In genomic region chr14:57133161-57133661, GRCm38 (mm10) we compare ENCODE assay signal across 9 mouse cellular contexts. TPM values are rescaled to one million over a fixed set of nuclear protein-coding genes. Genes with fewer than 3 reads are reported as not detected.
DNase-seq lines count a peak whose midpoint lies in the region; ATAC-seq and TF ChIP-seq lines count a peak whose summit lies in the region.
"Had no signal": no experiment of that assay in that cellular context is flagged by ENCODE, and none has a peak within 500 bp of the region (broad histone marks: within the 10 kb centered on the region; RNA-seq: fewer than 3 reads in every experiment).

TSS of gene Gjb6 (minus strand) at chr14:57133611.

- no peak for TF ChIP-seq CTCF in lung, postnatal 0 days (IDR thresholded peaks at IDR 0.05)

- peak within 1 kb of the TSS; percentile 43 for H3K4me3 ChIP-seq in kidney, embryonic 16.5 days (ENCODE audit: low read length)
- peak within 1 kb of the TSS; percentile 36 for H3K4me3 ChIP-seq in embryonic facial prominence, embryonic 11.5 days (ENCODE audit: low read depth, low read length)
- H3K4me3 ChIP-seq in hindbrain, embryonic 15.5 days: peak within 1 kb of the TSS; percentile 43
- peak within 1 kb of the TSS; percentile 28 for H3K4me3 ChIP-seq in lung, postnatal 0 days (ENCODE audit: low read depth, low read length)
- peak within 1 kb of the TSS; percentile 41 for H3K4me3 ChIP-seq in stomach, embryonic 16.5 days (replicated peaks; ENCODE audit: low read length)

- no peaks in the 10 kb centered on the region for H3K36me3 ChIP-seq in kidney, embryonic 16.5 days (ENCODE audit: insufficient read depth, low read length)
- no peaks in the 10 kb centered on the region for H3K36me3 ChIP-seq in embryonic facial prominence, embryonic 11.5 days (replicated peaks; ENCODE audit: control insufficient read depth, insufficient read depth, low read depth, low read length)
- H3K36me3 ChIP-seq in hindbrain, embryonic 15.5 days: no peaks in the 10 kb centered on the region
- no peaks in the 10 kb centered on the region for H3K36me3 ChIP-seq in lung, postnatal 0 days (ENCODE audit: insufficient read depth, low read length)
- H3K36me3 ChIP-seq in stomach, embryonic 16.5 days (ENCODE audit: control insufficient read depth, insufficient read depth, low read length): no peaks in the 10 kb centered on the region

- peak; percentile 69 for ATAC-seq in kidney, embryonic 16.5 days (ENCODE audit: low FRiP score, low TSS enrichment)
- ATAC-seq in embryonic facial prominence, embryonic 11.5 days (replicated peaks; ENCODE audit: insufficient number of reproducible peaks, low FRiP score, low TSS enrichment, low read depth): no peak
- peak; percentile 81; the same call in 1 of the 2 replicates for ATAC-seq in hindbrain, embryonic 15.5 days (ENCODE audit: low FRiP score, low read depth)
- ATAC-seq in lung, postnatal 0 days: peak; percentile 69
- 0 out of 2 replicates have a peak, but pooled peaks have one; percentile 21 for ATAC-seq in stomach, embryonic 16.5 days (ENCODE audit: insufficient read depth, low FRiP score)

- H3K4me1 ChIP-seq in kidney, embryonic 16.5 days (ENCODE audit: insufficient read depth, low read length): peaks cover 5% of the 10 kb centered on the region; the same call in 1 of the 2 replicates
- peaks cover 4% of the 10 kb centered on the region for H3K4me1 ChIP-seq in embryonic facial prominence, embryonic 11.5 days (ENCODE audit: control insufficient read depth, insufficient read depth, low read length)
- peaks cover 14% of the 10 kb centered on the region for H3K4me1 ChIP-seq in hindbrain, embryonic 15.5 days (replicated peaks)
- no peaks in the 10 kb centered on the region for H3K4me1 ChIP-seq in lung, postnatal 0 days (ENCODE audit: insufficient read depth, low read depth, low read length)
- 0 out of 2 replicates have a peak, but pooled peaks cover 9% of the 10 kb centered on the region for H3K4me1 ChIP-seq in stomach, embryonic 16.5 days (ENCODE audit: control insufficient read depth, insufficient read depth, low read length)

- H3K4me2 ChIP-seq in kidney, embryonic 16.5 days (replicated peaks; ENCODE audit: low read depth, low read length): peak within 1 kb of the TSS; percentile 74
- H3K4me2 ChIP-seq in embryonic facial prominence, embryonic 11.5 days (ENCODE audit: low read depth, low read length): peak within 1 kb of the TSS; percentile 76
- H3K4me2 ChIP-seq in hindbrain, embryonic 15.5 days: peak within 1 kb of the TSS; percentile 90
- H3K4me2 ChIP-seq in lung, postnatal 0 days (replicated peaks; ENCODE audit: low read depth, low read length): peak within 1 kb of the TSS; percentile 52
- H3K4me2 ChIP-seq in stomach, embryonic 16.5 days (ENCODE audit: low read depth, low read length): peak within 1 kb of the TSS; percentile 60

- TF ChIP-seq EP300 in lung, postnatal 0 days (IDR thresholded peaks at IDR 0.05): no peak

- no peaks in the 10 kb centered on the region for H3K9me3 ChIP-seq in kidney, embryonic 16.5 days (ENCODE audit: low read length)
- H3K9me3 ChIP-seq in embryonic facial prominence, embryonic 11.5 days (replicated peaks; ENCODE audit: control insufficient read depth, low read length): no peaks in the 10 kb centered on the region
- no peaks in the 10 kb centered on the region for H3K9me3 ChIP-seq in hindbrain, embryonic 15.5 days
- H3K9me3 ChIP-seq in lung, postnatal 0 days (ENCODE audit: low read length): no peaks in the 10 kb centered on the region
- H3K9me3 ChIP-seq in stomach, embryonic 16.5 days (replicated peaks; ENCODE audit: control insufficient read depth, low read length): no peaks in the 10 kb centered on the region

- H3K27ac ChIP-seq in kidney, embryonic 16.5 days (ENCODE audit: low read length): no peak within 1 kb of the TSS
- H3K27ac ChIP-seq in embryonic facial prominence, embryonic 11.5 days (replicated peaks; ENCODE audit: low read depth, low read length): no peak within 1 kb of the TSS
- H3K27ac ChIP-seq in hindbrain, embryonic 15.5 days (replicated peaks): no peak within 1 kb of the TSS
- no peak within 1 kb of the TSS for H3K27ac ChIP-seq in lung, postnatal 0 days (ENCODE audit: low read length)
- H3K27ac ChIP-seq in stomach, embryonic 16.5 days (ENCODE audit: low read length): no peak within 1 kb of the TSS

- 3% methylated on average over 33 of the region's 33 CpGs for WGBS in kidney, embryonic 16.5 days
- 1% methylated on average over 32 of the region's 33 CpGs for WGBS in embryonic facial prominence, embryonic 11.5 days
- WGBS in hindbrain, embryonic 15.5 days: 3% methylated on average over 32 of the region's 33 CpGs
- 4% methylated on average over 29 of the region's 33 CpGs for WGBS in lung, postnatal 0 days
- 3% methylated on average over 33 of the region's 33 CpGs for WGBS in stomach, embryonic 16.5 days

- H3K27me3 ChIP-seq in kidney, embryonic 16.5 days (ENCODE audit: insufficient read depth, low read length): peaks cover 23% of the 10 kb centered on the region
- peaks cover 17% of the 10 kb centered on the region for H3K27me3 ChIP-seq in embryonic facial prominence, embryonic 11.5 days (ENCODE audit: control insufficient read depth, insufficient read depth, low read length)
- H3K27me3 ChIP-seq in hindbrain, embryonic 15.5 days: peaks cover 46% of the 10 kb centered on the region
- H3K27me3 ChIP-seq in lung, postnatal 0 days (replicated peaks; ENCODE audit: insufficient read depth, low read length): peaks cover 13% of the 10 kb centered on the region; the same call in 1 of the 2 replicates
- peaks cover 26% of the 10 kb centered on the region for H3K27me3 ChIP-seq in stomach, embryonic 16.5 days (ENCODE audit: control insufficient read depth, insufficient read depth, low read length)

- DNase-seq in kidney, adult 11 months: no peak
- DNase-seq in embryonic facial prominence, embryonic 11.5 days (ENCODE audit: low spot score): peak; percentile 10
- DNase-seq in lung, postnatal 0 days (ENCODE audit: low spot score): peak; percentile 36
- DNase-seq in adrenal gland, postnatal 4 days (ENCODE audit: low spot score in 2 of 2): no peak
- no peak for DNase-seq in spleen, postnatal 4 days (ENCODE audit: low spot score in 2 of 2)

- no peak within 1 kb of the TSS for H3K9ac ChIP-seq in kidney, embryonic 16.5 days (replicated peaks; ENCODE audit: low read length)
- H3K9ac ChIP-seq in embryonic facial prominence, embryonic 11.5 days (replicated peaks; ENCODE audit: low read length): peak within 1 kb of the TSS; percentile 28
- peak within 1 kb of the TSS; percentile 37 for H3K9ac ChIP-seq in hindbrain, embryonic 15.5 days
- no peak within 1 kb of the TSS for H3K9ac ChIP-seq in lung, postnatal 0 days (replicated peaks; ENCODE audit: low read depth)
- H3K9ac ChIP-seq in stomach, embryonic 16.5 days (ENCODE audit: low read length): peak within 1 kb of the TSS; percentile 59

RNA-seq across cellular contexts. Expression of gene Gjb6, which starts in this region (rescaled TPM):
- polyA plus RNA-seq in kidney, embryonic 16.5 days (2015; fragmentation: Nextera tagmentation; extraction: Ambion mirVana): 0.55 and 1.1 TPM in 2 replicates
- 7.6 and 8.0 TPM in 2 replicates for polyA plus RNA-seq in embryonic facial prominence, embryonic 11.5 days (2014; fragmentation: Nextera tagmentation; extraction: Ambion mirVana)
- 21.0 and 27.7 TPM in 2 replicates for polyA plus RNA-seq in hindbrain, embryonic 15.5 days (2015; fragmentation: Nextera tagmentation; extraction: Ambion mirVana)
- polyA plus RNA-seq in lung, postnatal 0 days (2015; fragmentation: Nextera tagmentation; extraction: Ambion mirVana): 9.2 and 13.2 TPM in 2 replicates
- polyA plus RNA-seq in stomach, embryonic 16.5 days (2015; fragmentation: Nextera tagmentation; extraction: Ambion mirVana): 12.7 and 19.2 TPM in 2 replicates
- total RNA-seq in adrenal gland, postnatal 4 days (2021): not detected
- total RNA-seq: liver, adult 2 months had no signal
- polyA plus RNA-seq: liver, adult 2 months had no signal

Comparison
In these comparisons a context has a peak if more than half of its experiments do, and no peak if none do; other contexts are left out.
1. H3K9ac ChIP-seq: peak in embryonic facial prominence, embryonic 11.5 days (single experiment), hindbrain, embryonic 15.5 days (single experiment) and stomach, embryonic 16.5 days (single experiment); none in kidney, embryonic 16.5 days (single experiment) and lung, postnatal 0 days (single experiment).
2. DNase-seq: peak in embryonic facial prominence, embryonic 11.5 days (single experiment) and lung, postnatal 0 days (single experiment); none in kidney, adult 11 months (single experiment), adrenal gland, postnatal 4 days (0 of 2) and spleen, postnatal 4 days (0 of 2).
3. Peak in every context shown above with its lines, with median percentiles within 50 percentile points of each other: H3K4me2 ChIP-seq and H3K4me3 ChIP-seq.